Mouse (Mus musculus) limb, embryonic 14.5 days (tissue): ENCODE measurements at regions not wholly inside any gene's neighbourhood (a gene's known extent, or its start where the extent isn't known, plus 50 kb on each side); places are given as distances from the start of the nearest gene placed in this dataset.

Source experiments
- ATAC-seq: fragments of 200-750 bp; cut with Nextera tagmentation; 2 replicates; pipeline ENCODE4 v1.8.0; 2017; ENCODE audit warnings: low read depth, moderate number of reproducible peaks, moderate TSS enrichment; ENCODE audit not compliant: low FRiP score
- DNase-seq: peaks from one replicate; pipeline ENCODE4 v3.0.0-alpha.2; 2015; ENCODE audit warnings: low spot score
- H3K27ac ChIP-seq: fragments of 300-500 bp; sonication (generic); replicated peaks from 2 replicates; pipeline ENCODE4 v1.5.1; 2014; ENCODE audit warnings: low read depth, mild to moderate bottlenecking, low read length, moderate library complexity, mixed read lengths
- H3K27me3 ChIP-seq: fragments of 300-500 bp; sonication (generic); 2 replicates; pipeline ENCODE4 v1.6.1; 2014; ENCODE audit warnings: low read length, mixed read lengths; ENCODE audit not compliant: control insufficient read depth, insufficient read depth
- H3K36me3 ChIP-seq: fragments of 300-500 bp; sonication (generic); 2 replicates; pipeline ENCODE4 v1.6.1; 2014; ENCODE audit warnings: mild to moderate bottlenecking, low read length, moderate library complexity, mixed read lengths; ENCODE audit not compliant: control insufficient read depth, insufficient read depth
- H3K4me1 ChIP-seq: fragments of 300-500 bp; sonication (generic); 2 replicates; pipeline ENCODE4 v1.6.1; 2014; ENCODE audit warnings: antibody characterized with exemption, low read length, mixed read lengths; ENCODE audit not compliant: control insufficient read depth, insufficient read depth
- H3K4me2 ChIP-seq: fragments of 300-500 bp; sonication (generic); replicated peaks from 2 replicates; pipeline ENCODE4 v1.6.1; 2014; ENCODE audit warnings: low read depth, mild to moderate bottlenecking, low read length, moderate library complexity; ENCODE audit not compliant: severe bottlenecking
- H3K4me3 ChIP-seq: fragments of 300-500 bp; sonication (generic); replicated peaks from 2 replicates; pipeline ENCODE4 v1.5.1; 2014; ENCODE audit warnings: low read length
- H3K9ac ChIP-seq: fragments of 300-500 bp; sonication (generic); 2 replicates; pipeline ENCODE4 v1.6.1; 2014; ENCODE audit warnings: mild to moderate bottlenecking, low read depth, low read length, moderate library complexity; ENCODE audit not compliant: severe bottlenecking
- H3K9me3 ChIP-seq: fragments of 300-500 bp; sonication (generic); 2 replicates; pipeline ENCODE4 v1.6.1; 2016; ENCODE audit warnings: low read length; ENCODE audit not compliant: control insufficient read depth
- POLR2A ChIP-seq: fragments of 200-500 bp; IDR thresholded peaks from 2 replicates; pipeline ENCODE4 v1.8.0; 2012; ENCODE audit warnings: inconsistent platforms, mild to moderate bottlenecking, moderate library complexity, borderline replicate concordance; ENCODE audit not compliant: insufficient read depth, insufficient read length; ENCODE audit errors: extremely low read depth
- WGBS: fragments of 180-500 bp; shearing (Covaris S2); extraction: QIAGEN DNeasy Blood & Tissue Kit; methylation state at CpG from one replicate; pipeline ENCODE4 v1.1.7; 2014; 5-methylcytosine and 5-hydroxymethylcytosine counted together

GRCm38 (mm10) chr6:116863626-116864025, 146.9 kb upstream of the Tmem72 start:
- DNase-seq (no peak), ATAC-seq (no peak)
- Histone ChIP-seq H3K4me3 (no peak overlapping the region), H3K4me1 (no peaks in the 10 kb centered on the region), H3K27ac (no peak overlapping the region), H3K9me3 (no peaks in the 10 kb centered on the region), H3K4me2 (no peak overlapping the region), H3K36me3 (no peaks in the 10 kb centered on the region), H3K9ac (no peak overlapping the region), H3K27me3 (no peaks in the 10 kb centered on the region)
- TF ChIP-seq POLR2A = no peak
- WGBS = 68% methylated on average over 2 of the region's 2 CpGs

GRCm38 (mm10) chr6:116893299-116893698, 176.6 kb upstream of the Tmem72 start:
- H3K27ac ChIP-seq = no peak overlapping the region
- 67% methylated on average over 8 of the region's 8 CpGs for WGBS

GRCm38 (mm10) chr6:116894252-116894651, 177.5 kb upstream of the Tmem72 start:
- Histone ChIP-seq H3K9me3 (no peaks in the 10 kb centered on the region), H3K4me2 (no peak overlapping the region), H3K27me3 (no peaks in the 10 kb centered on the region), H3K9ac (no peak overlapping the region), H3K27ac (no peak overlapping the region; the same call in 1 of the 2 replicates), H3K4me3 (no peak overlapping the region), H3K4me1 (peaks cover 10% of the 10 kb centered on the region), H3K36me3 (no peaks in the 10 kb centered on the region)
- WGBS = 88% methylated on average over 5 of the region's 5 CpGs
- TF ChIP-seq POLR2A = no peak
- ATAC-seq (no peak), DNase-seq (no peak)

More at GRCm38 (mm10) chr6:116893299-116893698, 176.6 kb upstream of the Tmem72 start:
- Histone ChIP-seq H3K4me1 (peaks cover 10% of the 10 kb centered on the region), H3K9ac (no peak overlapping the region), H3K4me2 (no peak overlapping the region), H3K9me3 (no peaks in the 10 kb centered on the region), H3K27me3 (no peaks in the 10 kb centered on the region), H3K36me3 (no peaks in the 10 kb centered on the region), H3K4me3 (no peak overlapping the region)
- ATAC-seq = no peak
- no peak for TF ChIP-seq POLR2A
- peak; percentile 52 for DNase-seq

- Histone ChIP-seq H3K27me3 (no peaks in the 10 kb centered on the region), H3K9me3 (no peaks in the 10 kb centered on the region), H3K4me3 (no peak overlapping the region), H3K4me1 (peaks cover 10% of the 10 kb centered on the region), H3K36me3 (no peaks in the 10 kb centered on the region), H3K27ac (peak overlapping the region; percentile 39; the same call in 1 of the 2 replicates), H3K9ac (no peak overlapping the region), H3K4me2 (no peak overlapping the region)
- TF ChIP-seq POLR2A = no peak
- DNase-seq (peak; percentile 89), ATAC-seq (no peak)
- 33% methylated on average over 5 of the region's 5 CpGs for WGBS
Measured at GRCm38 (mm10) chr6:116895114-116895513, 178.4 kb upstream of the Tmem72 start.

- Histone ChIP-seq H3K9ac (no peak overlapping the region), H3K4me1 (peaks cover 10% of the 10 kb centered on the region), H3K4me2 (no peak overlapping the region), H3K4me3 (no peak overlapping the region), H3K27me3 (no peaks in the 10 kb centered on the region), H3K36me3 (no peaks in the 10 kb centered on the region), H3K27ac (no peak overlapping the region), H3K9me3 (no peaks in the 10 kb centered on the region)
- no peak for ATAC-seq
- TF ChIP-seq POLR2A = no peak
- whole genome bisulfite sequencing = 86% methylated on average over 4 of the region's 4 CpGs
- DNase-seq = no peak
Measured at GRCm38 (mm10) chr6:116896132-116896630, 179.5 kb upstream of the Tmem72 start.

- no peak overlapping the region for H3K4me2 ChIP-seq
- no peak overlapping the region for H3K27ac ChIP-seq
- H3K4me1 ChIP-seq = no peaks in the 10 kb centered on the region
- WGBS = 29% methylated on average over 1 of the region's 1 CpGs
- H3K27me3 ChIP-seq = no peaks in the 10 kb centered on the region
- DNase-seq = no peak
- TF ChIP-seq POLR2A = no peak
- H3K9ac ChIP-seq = no peak overlapping the region
- no peak overlapping the region for H3K4me3 ChIP-seq
- ATAC-seq = no peak
- no peaks in the 10 kb centered on the region for H3K36me3 ChIP-seq
- no peaks in the 10 kb centered on the region for H3K9me3 ChIP-seq
Measured at GRCm38 (mm10) chr6:116901816-116902215, 185.1 kb upstream of the Tmem72 start.
